Mouse (Mus musculus) frontal cortex, postnatal 36 days (tissue): Measurements from ENCODE around the gene Fastkd2.

Experiments used
- DNase-seq, 2 experiments: peaks; one replicate each; pipeline ENCODE4 v3.0.0; 2022; ENCODE audit warnings: low spot score in 2 of 2

Fastkd2 gene

GRCm38 (mm10) chr1:63730240-63730771 is at the start of gene Fastkd2, which contains the start of gene Mdh1b:
Gene Fastkd2 (plus strand): TSS chr1:63730614.
Gene Mdh1b (minus strand): TSS chr1:63730318.
- DNase-seq = peak; percentile 91 to 96

GRCm38 (mm10) chr1:63686827-63687226 is 43.6 kb upstream of the Fastkd2 start, which contains the start of gene Dytn:
Gene Dytn (minus strand): TSS chr1:63686927.
- DNase-seq = no peak

GRCm38 (mm10) chr1:63696861-63697260 is 33.6 kb upstream of the Fastkd2 start:
- DNase-seq = no peak

GRCm38 (mm10) chr1:63705733-63706132 is 24.7 kb upstream of the Fastkd2 start:
- DNase-seq = no peak

GRCm38 (mm10) chr1:63708876-63709275 is 21.5 kb upstream of the Fastkd2 start:
- no peak for DNase-seq

- peak in 1 of 2 experiments; percentile 56 for DNase-seq
These were observed 10.3 kb upstream of the Fastkd2 start for GRCm38 (mm10) chr1:63720161-63720560.

- no peak for DNase-seq
These were observed 618 bp upstream of the Fastkd2 start for GRCm38 (mm10) chr1:63729796-63730195.

- DNase-seq = no peak
These were observed 25.6 kb downstream of the Fastkd2 start for GRCm38 (mm10) chr1:63756005-63756404.

GRCm38 (mm10) chr1:63763212-63763694 is 32.8 kb downstream of the Fastkd2 start:
- DNase-seq = peak; percentile 62 to 81

- peak in 1 of 2 experiments; percentile 29 for DNase-seq
These were observed 33.5 kb downstream of the Fastkd2 start for GRCm38 (mm10) chr1:63763881-63764386.

- DNase-seq = no peak
These were observed 34.0 kb downstream of the Fastkd2 start for GRCm38 (mm10) chr1:63764395-63764794.

- no peak for DNase-seq
These were observed 37.7 kb downstream of the Fastkd2 start for GRCm38 (mm10) chr1:63768112-63768511.

GRCm38 (mm10) chr1:63769167-63769566 is 38.8 kb downstream of the Fastkd2 start, which contains the start of gene 4933402D24Rik:
Gene 4933402D24Rik (minus strand): TSS chr1:63769267.
- DNase-seq = no peak

- DNase-seq = peak in 1 of 2 experiments; percentile 72
These were observed 39.9 kb downstream of the Fastkd2 start for GRCm38 (mm10) chr1:63770309-63770708.

- DNase-seq = no peak
These were observed 46.0 kb downstream of the Fastkd2 start for GRCm38 (mm10) chr1:63776396-63776795.

GRCm38 (mm10) chr1:63776902-63777630 is 46.7 kb downstream of the Fastkd2 start:
- DNase-seq = no peak

GRCm38 (mm10) chr1:63794326-63794725 is 63.9 kb downstream of the Fastkd2 start:
- no peak for DNase-seq
